Comparison of ENCODE assay signal across 21 mouse cellular contexts in genomic region chr1:163390044-163390443, GRCm38 (mm10). TPM values are rescaled to one million over a fixed set of nuclear protein-coding genes. Genes with fewer than 3 reads are reported as not detected.
DNase-seq lines count a peak whose midpoint lies in the region; ATAC-seq and TF ChIP-seq lines count a peak whose summit lies in the region.
"Had no signal": no experiment of that assay in that cellular context is flagged by ENCODE, and none has a peak within 500 bp of the region (broad histone marks: within the 10 kb centered on the region; RNA-seq: fewer than 3 reads in every experiment).

No protein-coding gene starts in this region.

- H3K36me3 ChIP-seq in embryonic facial prominence, embryonic 13.5 days, result peaks cover 59% of the 10 kb centered on the region
- peaks cover 87% of the 10 kb centered on the region for H3K36me3 ChIP-seq in embryonic facial prominence, embryonic 10.5 days (replicated peaks)
- H3K36me3 ChIP-seq in megakaryocyte, embryonic 14.5 days (replicated peaks; ENCODE audit: low read length), result peaks cover 78% of the 10 kb centered on the region

- no peak for ATAC-seq in embryonic facial prominence, embryonic 13.5 days (ENCODE audit: insufficient number of reproducible peaks, insufficient read depth, low FRiP score, low TSS enrichment, low read depth)
- ATAC-seq in megakaryocyte, adult 5-6 weeks (ENCODE audit: poor library complexity, severe bottlenecking), result no peak
- ATAC-seq: forebrain, embryonic 13.5 days; forebrain, embryonic 15.5 days; forebrain, postnatal 0 days had no signal

- DNase-seq in embryonic facial prominence, embryonic 10.5 days (ENCODE audit: low spot score), result no peak
- DNase-seq in left cerebral cortex, adult 11 months (ENCODE audit: low spot score), result no peak
- DNase-seq: adrenal gland, adult 2 months; adrenal gland, postnatal 10 days; adrenal gland, postnatal 25 days; cerebellum, adult 11 months; cerebellum, adult 18-20 months; cerebellum, adult 8-10 months; cerebellum, adult 9-11 months; cerebellum, postnatal 14 days; cerebellum, postnatal 36 days; embryo, embryonic 11 days; forebrain, postnatal 0 days had no signal

- H3K4me2 ChIP-seq in embryonic facial prominence, embryonic 13.5 days, result no peak overlapping the region
- H3K4me2 ChIP-seq: embryonic facial prominence, embryonic 12.5 days; embryonic facial prominence, embryonic 15.5 days; forebrain, embryonic 13.5 days; forebrain, embryonic 15.5 days had no signal

- no peak overlapping the region for H3K4me3 ChIP-seq in embryonic facial prominence, embryonic 13.5 days
- H3K4me3 ChIP-seq in embryonic facial prominence, embryonic 10.5 days, result no peak overlapping the region
- peak overlapping the region; percentile 65 for H3K4me3 ChIP-seq in megakaryocyte, embryonic 14.5 days (replicated peaks)
- no peak overlapping the region for H3K4me3 ChIP-seq in embryonic fibroblast, embryonic 13.5 days (ENCODE audit: insufficient read depth, low read length)
- H3K4me3 ChIP-seq: embryonic facial prominence, embryonic 12.5 days; embryonic facial prominence, embryonic 15.5 days; forebrain, embryonic 13.5 days; forebrain, embryonic 15.5 days had no signal

- WGBS in embryonic facial prominence, embryonic 13.5 days, result 71% methylated on average over 4 of the region's 4 CpGs
- 84% methylated on average over 4 of the region's 4 CpGs for WGBS in embryonic facial prominence, embryonic 10.5 days

- no peaks in the 10 kb centered on the region for H3K9me3 ChIP-seq in embryonic facial prominence, embryonic 13.5 days
- H3K9me3 ChIP-seq in embryonic facial prominence, embryonic 10.5 days, result no peaks in the 10 kb centered on the region
- no peaks in the 10 kb centered on the region for H3K9me3 ChIP-seq in megakaryocyte, embryonic 14.5 days
- H3K9me3 ChIP-seq: embryonic facial prominence, embryonic 12.5 days; embryonic facial prominence, embryonic 15.5 days; forebrain, embryonic 13.5 days; forebrain, embryonic 15.5 days had no signal

- TF ChIP-seq CTCF in embryonic fibroblast, embryonic 13.5 days (IDR thresholded peaks at IDR 0.05; ENCODE audit: borderline replicate concordance, insufficient read depth, low read length), result no peak

- TF ChIP-seq POLR2A in embryonic fibroblast, embryonic 13.5 days (IDR thresholded peaks at IDR 0.05; ENCODE audit: low read depth, low read length), result no peak

- no peak overlapping the region for H3K9ac ChIP-seq in embryonic facial prominence, embryonic 13.5 days
- H3K9ac ChIP-seq: embryonic facial prominence, embryonic 12.5 days; embryonic facial prominence, embryonic 15.5 days; forebrain, embryonic 13.5 days; forebrain, embryonic 15.5 days; forebrain, postnatal 0 days had no signal

- peaks cover 27% of the 10 kb centered on the region for H3K4me1 ChIP-seq in embryonic facial prominence, embryonic 13.5 days
- H3K4me1 ChIP-seq in embryonic facial prominence, embryonic 10.5 days, result 0 out of 2 replicates have a peak, but pooled peaks cover 2% of the 10 kb centered on the region
- H3K4me1 ChIP-seq in megakaryocyte, embryonic 14.5 days, result peaks cover 23% of the 10 kb centered on the region
- peaks cover 4% of the 10 kb centered on the region for H3K4me1 ChIP-seq in embryonic fibroblast, embryonic 13.5 days (ENCODE audit: control insufficient read depth, insufficient read depth, low read length)
- H3K4me1 ChIP-seq: forebrain, embryonic 13.5 days; forebrain, embryonic 15.5 days had no signal

- H3K27me3 ChIP-seq in embryonic facial prominence, embryonic 13.5 days, result no peaks in the 10 kb centered on the region
- H3K27me3 ChIP-seq in embryonic facial prominence, embryonic 10.5 days (replicated peaks; ENCODE audit: low read depth, poor library complexity, severe bottlenecking), result no peaks in the 10 kb centered on the region
- H3K27me3 ChIP-seq in megakaryocyte, embryonic 14.5 days (replicated peaks), result no peaks in the 10 kb centered on the region
- H3K27me3 ChIP-seq: embryonic facial prominence, embryonic 12.5 days; embryonic facial prominence, embryonic 15.5 days; forebrain, embryonic 13.5 days; forebrain, embryonic 15.5 days had no signal

- H3K27ac ChIP-seq in embryonic facial prominence, embryonic 13.5 days, result 0 out of 2 replicates have a peak overlapping the region, but pooled peaks have one; percentile 4
- H3K27ac ChIP-seq in embryonic facial prominence, embryonic 10.5 days (replicated peaks), result no peak overlapping the region
- peak overlapping the region; percentile 80; the same call in 1 of the 2 replicates for H3K27ac ChIP-seq in embryonic fibroblast, embryonic 13.5 days (ENCODE audit: insufficient read depth, low read length)
- H3K27ac ChIP-seq: embryonic facial prominence, embryonic 12.5 days; embryonic facial prominence, embryonic 15.5 days; forebrain, embryonic 13.5 days; forebrain, embryonic 15.5 days had no signal

RNA-seq across cellular contexts. Expression of gene Gorab, which starts 13.4 kb away (rescaled TPM):
- 40.3 and 41.9 TPM in 2 replicates for polyA plus RNA-seq in embryonic facial prominence, embryonic 13.5 days (2015; fragmentation: Nextera tagmentation; extraction: Ambion mirVana)
- 28.5 and 29.1 TPM in 2 replicates for polyA plus RNA-seq in embryonic facial prominence, embryonic 10.5 days (2016; fragmentation: Nextera tagmentation; extraction: Ambion mirVana)
- polyA plus RNA-seq in megakaryocyte, embryonic 14.5 days (2012; ENCODE audit: insufficient read depth, low replicate concordance), result 0.26 TPM in 1 of 2 replicates, not detected in the other
- 5.3 and 7.7 TPM in 2 replicates for total RNA-seq in megakaryocyte, adult 5-6 weeks (2015)
- total RNA-seq in megakaryocyte, adult 5-6 weeks (2017), result 6.6 and 9.8 TPM in 2 replicates
- 25.3 and 27.4 TPM in 2 replicates for polyA plus RNA-seq in embryonic fibroblast, embryonic 13.5 days (2011; ENCODE audit: insufficient read length, low read depth, missing spikeins)

Comparison
In these comparisons a context has a peak if more than half of its experiments do, and no peak if none do; other contexts are left out.
1. RNA of gene Gorab, which starts 13.4 kb away (polyA plus RNA-seq): 40.3 to 41.9 TPM in embryonic facial prominence, embryonic 13.5 days, 28.5 to 29.1 TPM in embryonic facial prominence, embryonic 10.5 days and 25.3 to 27.4 TPM in embryonic fibroblast, embryonic 13.5 days; 0.26 TPM in megakaryocyte, embryonic 14.5 days; every median in the first group is over 10 times any median in the second.